Mouse (Mus musculus): ENCODE results near the gene Gm48552. TPM values are rescaled to one million over a fixed set of nuclear protein-coding genes. Genes with fewer than 3 reads are reported as not detected.

Gene Gm48552
- polyA plus RNA-seq, 1 experiment from 2014 or later, result 1.2 TPM

- Histone ChIP-seq H3K36me3 (no peaks in the 10 kb centered on the region), H3K9me3 (no peaks in the 10 kb centered on the region), H3K4me2 (replicated peaks) (peak overlapping the region; percentile 53; the same call in 1 of the 2 replicates), H3K4me1 (replicated peaks) (peaks cover 31% of the 10 kb centered on the region), H3K9ac (replicated peaks) (no peak overlapping the region), H3K27me3 (peaks cover 9% of the 10 kb centered on the region), H3K27ac (no peak overlapping the region), H3K4me3 (replicated peaks) (no peak overlapping the region)
- 77% methylated on average over 26 of the region's 26 CpGs for WGBS
- no peak for ATAC-seq
Measured at GRCm38 (mm10) chr10:81433541-81434289, 44.9 kb downstream of the Gm48552 start.

GRCm38 (mm10) chr10:81434361-81435263 is 45.8 kb downstream of the Gm48552 start:
- Histone ChIP-seq H3K36me3 (no peaks in the 10 kb centered on the region), H3K4me3 (replicated peaks) (no peak overlapping the region), H3K4me1 (replicated peaks) (peaks cover 24% of the 10 kb centered on the region), H3K9me3 (no peaks in the 10 kb centered on the region), H3K27me3 (0 out of 2 replicates have a peak, but pooled peaks cover 3% of the 10 kb centered on the region), H3K27ac (no peak overlapping the region), H3K9ac (replicated peaks) (peak overlapping the region; percentile 30; the same call in 1 of the 2 replicates), H3K4me2 (replicated peaks) (no peak overlapping the region)
- 67% methylated on average over 15 of the region's 15 CpGs for WGBS
- no peak for ATAC-seq

- ATAC-seq, result no peak
- no peak overlapping the region for H3K27ac ChIP-seq
Measured at GRCm38 (mm10) chr10:81435436-81435835, 46.6 kb downstream of the Gm48552 start.

More at GRCm38 (mm10) chr10:81435436-81435835, 46.6 kb downstream of the Gm48552 start:
- H3K9me3 ChIP-seq, result no peaks in the 10 kb centered on the region
- H3K4me2 ChIP-seq (replicated peaks), result no peak overlapping the region
- peaks cover 20% of the 10 kb centered on the region for H3K4me1 ChIP-seq (replicated peaks)
- H3K4me3 ChIP-seq (replicated peaks), result no peak overlapping the region
- H3K27me3 ChIP-seq, result 0 out of 2 replicates have a peak, but pooled peaks cover 3% of the 10 kb centered on the region
- H3K9ac ChIP-seq (replicated peaks), result peak overlapping the region; percentile 30; the same call in 1 of the 2 replicates
- H3K36me3 ChIP-seq, result no peaks in the 10 kb centered on the region
- WGBS, result 73% methylated on average over 3 of the region's 3 CpGs

Small RNAs within 50 kb of the gene (microRNA-seq; reads per million reads assigned to microRNA genes)
- gene Mir1191b (not detected), gene Mir6913 (0.62 reads per million)

Other genes with a start within 250 kb of the Gm48552 start
- gene Pias4, start 221.1 kb upstream of the Gm48552 start, polyA plus RNA-seq (2015; fragmentation: Nextera tagmentation; extraction: Ambion mirVana), result 60.0 and 60.9 TPM in 2 replicates
- gene Eef2, start 212.4 kb upstream of the Gm48552 start, polyA plus RNA-seq (2015; fragmentation: Nextera tagmentation; extraction: Ambion mirVana), result 565 and 579 TPM in 2 replicates
- gene Dapk3, start 206.0 kb upstream of the Gm48552 start, polyA plus RNA-seq (2015; fragmentation: Nextera tagmentation; extraction: Ambion mirVana), result 48.4 and 67.3 TPM in 2 replicates
- 0.12 and 0.15 TPM in 2 replicates for gene 4930442H23Rik, start 205.2 kb upstream of the Gm48552 start, polyA plus RNA-seq (2015; fragmentation: Nextera tagmentation; extraction: Ambion mirVana)
- gene Nmrk2, start 187.0 kb upstream of the Gm48552 start, polyA plus RNA-seq (2015; fragmentation: Nextera tagmentation; extraction: Ambion mirVana), result 0.16 TPM in 1 of 2 replicates, not detected in the other
- gene Atcay, start 158.2 kb upstream of the Gm48552 start, polyA plus RNA-seq (2015; fragmentation: Nextera tagmentation; extraction: Ambion mirVana), result 66.0 and 77.3 TPM in 2 replicates
- 16.5 and 19.7 TPM in 2 replicates for gene Zfr2, start 155.8 kb upstream of the Gm48552 start, polyA plus RNA-seq (2015; fragmentation: Nextera tagmentation; extraction: Ambion mirVana)
- 7.2 and 8.8 TPM in 2 replicates for gene Matk, start 136.1 kb upstream of the Gm48552 start, polyA plus RNA-seq (2015; fragmentation: Nextera tagmentation; extraction: Ambion mirVana)
- gene Mrpl54, start 122.1 kb upstream of the Gm48552 start, polyA plus RNA-seq (2015; fragmentation: Nextera tagmentation; extraction: Ambion mirVana), result 138 and 148 TPM in 2 replicates
- 27.9 and 30.8 TPM in 2 replicates for gene Apba3, start 122.0 kb upstream of the Gm48552 start, polyA plus RNA-seq (2015; fragmentation: Nextera tagmentation; extraction: Ambion mirVana)
- gene Tjp3, start 97.4 kb upstream of the Gm48552 start, polyA plus RNA-seq (2015; fragmentation: Nextera tagmentation; extraction: Ambion mirVana), result 4.9 and 5.5 TPM in 2 replicates
- 92.8 and 99.6 TPM in 2 replicates for gene Pip5k1c, start 96.0 kb upstream of the Gm48552 start, polyA plus RNA-seq (2015; fragmentation: Nextera tagmentation; extraction: Ambion mirVana)
- gene Cactin, start 67.9 kb upstream of the Gm48552 start, polyA plus RNA-seq (2015; fragmentation: Nextera tagmentation; extraction: Ambion mirVana), result 35.5 and 35.8 TPM in 2 replicates
- gene Tbxa2r, start 60.3 kb upstream of the Gm48552 start, polyA plus RNA-seq (2015; fragmentation: Nextera tagmentation; extraction: Ambion mirVana), result 4.7 and 4.9 TPM in 2 replicates
- not detected in 2 replicates for gene Gipc3, start 45.7 kb upstream of the Gm48552 start, polyA plus RNA-seq (2015; fragmentation: Nextera tagmentation; extraction: Ambion mirVana)
- gene Hmg20b, start 38.5 kb upstream of the Gm48552 start, polyA plus RNA-seq (2015; fragmentation: Nextera tagmentation; extraction: Ambion mirVana), result 46.5 and 49.8 TPM in 2 replicates
- gene Mfsd12, start 31.5 kb upstream of the Gm48552 start, polyA plus RNA-seq (2015; fragmentation: Nextera tagmentation; extraction: Ambion mirVana), result 8.8 and 10.1 TPM in 2 replicates
- gene 4930404N11Rik, start 23.2 kb upstream of the Gm48552 start, polyA plus RNA-seq (2015; fragmentation: Nextera tagmentation; extraction: Ambion mirVana), result 0.44 and 0.70 TPM in 2 replicates
- gene Fzr1, start 10.5 kb upstream of the Gm48552 start, polyA plus RNA-seq (2015; fragmentation: Nextera tagmentation; extraction: Ambion mirVana), result 127 and 133 TPM in 2 replicates
- 73.5 TPM in 2 replicates for gene Dohh, start 4.6 kb upstream of the Gm48552 start, polyA plus RNA-seq (2015; fragmentation: Nextera tagmentation; extraction: Ambion mirVana)
- 6.9 and 7.2 TPM in 2 replicates for gene Gm48551, start 4.5 kb upstream of the Gm48552 start, polyA plus RNA-seq (2015; fragmentation: Nextera tagmentation; extraction: Ambion mirVana)
- 1.4 and 1.9 TPM in 2 replicates for gene Smim24, start 4.0 kb downstream of the Gm48552 start, polyA plus RNA-seq (2015; fragmentation: Nextera tagmentation; extraction: Ambion mirVana)
- gene Nfic, start 66.6 kb downstream of the Gm48552 start, polyA plus RNA-seq (2015; fragmentation: Nextera tagmentation; extraction: Ambion mirVana), result 13.1 and 15.2 TPM in 2 replicates
- gene Celf5, start 93.7 kb downstream of the Gm48552 start, polyA plus RNA-seq (2015; fragmentation: Nextera tagmentation; extraction: Ambion mirVana), result 75.5 and 79.4 TPM in 2 replicates
- gene Ncln, start 107.4 kb downstream of the Gm48552 start, polyA plus RNA-seq (2015; fragmentation: Nextera tagmentation; extraction: Ambion mirVana), result 57.1 and 58.2 TPM in 2 replicates
- gene S1pr4, start 111.1 kb downstream of the Gm48552 start, polyA plus RNA-seq (2015; fragmentation: Nextera tagmentation; extraction: Ambion mirVana), result 0.64 and 0.77 TPM in 2 replicates
- 0.94 and 1.0 TPM in 2 replicates for gene Gna15, start 135.2 kb downstream of the Gm48552 start, polyA plus RNA-seq (2015; fragmentation: Nextera tagmentation; extraction: Ambion mirVana)
- gene Gna11, start 156.2 kb downstream of the Gm48552 start, polyA plus RNA-seq (2015; fragmentation: Nextera tagmentation; extraction: Ambion mirVana), result 74.5 and 77.1 TPM in 2 replicates
- 451 and 572 TPM in 2 replicates for gene Aes, start 170.5 kb downstream of the Gm48552 start, polyA plus RNA-seq (2015; fragmentation: Nextera tagmentation; extraction: Ambion mirVana)
- 23.6 and 26.2 TPM in 2 replicates for gene Tle2, start 185.6 kb downstream of the Gm48552 start, polyA plus RNA-seq (2015; fragmentation: Nextera tagmentation; extraction: Ambion mirVana)
- gene Tle6, start 212.1 kb downstream of the Gm48552 start, polyA plus RNA-seq (2015; fragmentation: Nextera tagmentation; extraction: Ambion mirVana), result 2.8 and 4.4 TPM in 2 replicates
- 2.9 and 3.0 TPM in 2 replicates for gene BC025920, start 217.3 kb downstream of the Gm48552 start, polyA plus RNA-seq (2015; fragmentation: Nextera tagmentation; extraction: Ambion mirVana)
- 64.7 and 67.4 TPM in 2 replicates for gene Sirt6, start 238.8 kb downstream of the Gm48552 start, polyA plus RNA-seq (2015; fragmentation: Nextera tagmentation; extraction: Ambion mirVana)
- 8.5 and 9.3 TPM in 2 replicates for gene Ankrd24, start 239.5 kb downstream of the Gm48552 start, polyA plus RNA-seq (2015; fragmentation: Nextera tagmentation; extraction: Ambion mirVana)